Mouse (Mus musculus): ENCODE data around the gene H2-Q6.
"Not testable (repeated sequence)": the region's sequence is repeated elsewhere in the genome, so short reads cannot be mapped to it uniquely, and the experiment has no call there.

GRCm38 (mm10) chr17:35439295-35439747 lies 14.7 kb downstream of the H2-Q6 start:
- not testable (repeated sequence) for TF ChIP-seq CTCF, EP300 (IDR thresholded peaks at IDR 0.05)
